Mouse (Mus musculus): Measurements from ENCODE around the gene Herc3. TPM values are rescaled to one million over a fixed set of nuclear protein-coding genes. Genes with fewer than 3 reads are reported as not detected.
"Not testable (repeated sequence)": the region's sequence is repeated elsewhere in the genome, so short reads cannot be mapped to it uniquely, and the experiment has no call there.

Herc3 gene
- 43.7 and 44.3 TPM in 2 replicates for polyA plus RNA-seq (2012; rRNA removed)

DNA sequence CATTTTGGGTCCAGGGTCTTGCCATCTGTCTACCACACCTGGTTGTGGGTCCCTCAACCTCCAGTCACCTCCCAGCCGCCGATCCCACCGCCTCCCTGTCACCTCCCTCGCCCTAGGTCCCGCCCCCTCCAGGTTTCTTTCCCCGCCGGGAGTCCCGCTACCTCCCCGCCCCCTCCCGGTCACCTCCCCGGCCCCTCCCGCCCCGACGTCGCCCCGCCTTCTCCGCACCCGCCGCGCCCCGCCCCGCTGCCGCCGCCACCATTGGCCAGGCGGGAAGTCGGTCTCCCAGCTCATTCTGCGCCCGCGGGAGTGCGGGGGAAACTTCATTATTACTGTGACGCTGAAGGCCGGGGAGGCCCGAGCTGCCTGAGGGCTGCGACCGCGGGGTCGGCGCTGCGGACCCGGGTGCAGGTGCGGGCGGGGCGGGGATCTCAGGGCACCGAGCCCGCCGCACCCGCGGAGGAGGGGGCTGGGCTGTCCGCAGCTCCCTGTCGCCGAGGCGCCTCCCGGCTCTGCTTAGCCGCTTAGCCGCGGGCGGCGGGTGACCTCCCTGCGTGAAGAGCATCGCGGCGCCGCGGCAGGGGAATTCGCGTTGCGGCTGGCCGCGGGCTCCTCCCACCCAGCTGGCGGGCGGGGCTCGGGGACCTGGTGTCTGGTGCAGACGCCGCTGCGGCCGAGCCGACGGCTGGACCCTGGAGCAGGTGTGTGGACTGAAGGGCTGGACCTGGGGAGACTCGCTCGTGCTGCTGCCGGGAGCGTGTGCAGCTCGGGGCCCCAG is at the start of gene Herc3:
Gene Herc3, plus strand, starts transcription at position 234 of the 778 bp plus-strand sequence.
- peak; percentile 85 for DNase-seq (ENCODE audit: low read depth)
- TF ChIP-seq CTCF (IDR thresholded peaks at IDR 0.05; ENCODE audit: borderline replicate concordance, extremely low read depth, insufficient read depth, insufficient read length) (no peak), POLR2A (IDR thresholded peaks at IDR 0.05; ENCODE audit: borderline replicate concordance, extremely low read depth, insufficient read depth, insufficient read length, poor library complexity, severe bottlenecking) (peak; percentile 19; the same call in 1 of the 2 replicates)

DNA sequence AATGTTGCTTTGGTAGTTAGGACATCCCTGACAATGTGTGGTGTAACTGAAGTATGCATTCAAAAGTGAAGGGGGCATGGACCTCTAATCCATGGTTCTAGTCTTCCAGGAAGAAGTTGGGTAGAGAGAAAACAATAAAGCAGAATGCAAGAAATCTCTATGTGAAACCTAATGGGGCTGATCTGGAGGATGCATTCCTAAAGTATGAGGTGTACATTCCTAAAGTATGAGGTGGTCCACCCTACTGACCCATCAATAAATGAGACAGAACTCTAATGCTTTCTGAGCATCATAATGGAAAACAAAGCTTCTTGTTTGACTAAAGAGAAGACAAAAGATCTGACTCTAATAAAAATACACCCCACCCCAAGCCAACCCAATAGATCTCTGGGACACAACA is 29.9 kb upstream of the Herc3 start:
- no peak for TF ChIP-seq POLR2A (IDR thresholded peaks at IDR 0.05; ENCODE audit: borderline replicate concordance, extremely low read depth, insufficient read depth, insufficient read length, poor library complexity, severe bottlenecking)
- no peak for TF ChIP-seq CTCF (IDR thresholded peaks at IDR 0.05; ENCODE audit: borderline replicate concordance, extremely low read depth, insufficient read depth, insufficient read length)

DNA sequence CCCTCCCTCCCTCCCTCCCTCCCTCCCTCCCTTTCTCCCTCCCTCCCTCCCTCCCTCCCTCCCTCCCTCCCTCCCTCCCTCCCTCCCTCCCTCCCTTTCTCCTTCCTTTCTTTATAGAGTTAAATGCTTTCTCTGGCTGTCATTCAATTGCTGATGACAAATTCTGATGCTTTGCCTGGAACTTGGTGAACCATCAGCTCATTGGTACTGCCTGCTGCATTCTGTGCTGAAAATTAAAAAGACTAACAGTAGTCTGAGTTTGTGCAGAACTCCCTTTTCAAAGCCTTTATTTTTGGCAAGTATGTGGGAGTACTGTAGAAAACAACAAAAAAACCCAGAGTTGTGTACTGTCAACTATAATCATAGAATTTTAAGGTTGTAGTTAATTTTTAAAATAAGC is 16.9 kb upstream of the Herc3 start:
- TF ChIP-seq POLR2A (IDR thresholded peaks at IDR 0.05; ENCODE audit: borderline replicate concordance, extremely low read depth, insufficient read depth, insufficient read length, poor library complexity, severe bottlenecking) (no peak), CTCF (IDR thresholded peaks at IDR 0.05; ENCODE audit: borderline replicate concordance, extremely low read depth, insufficient read depth, insufficient read length) (no peak)
- no peak for DNase-seq (ENCODE audit: low read depth)

More for the DNA sequence above, 29.9 kb upstream of the Herc3 start:
- DNase-seq (ENCODE audit: low read depth), result no peak

DNA sequence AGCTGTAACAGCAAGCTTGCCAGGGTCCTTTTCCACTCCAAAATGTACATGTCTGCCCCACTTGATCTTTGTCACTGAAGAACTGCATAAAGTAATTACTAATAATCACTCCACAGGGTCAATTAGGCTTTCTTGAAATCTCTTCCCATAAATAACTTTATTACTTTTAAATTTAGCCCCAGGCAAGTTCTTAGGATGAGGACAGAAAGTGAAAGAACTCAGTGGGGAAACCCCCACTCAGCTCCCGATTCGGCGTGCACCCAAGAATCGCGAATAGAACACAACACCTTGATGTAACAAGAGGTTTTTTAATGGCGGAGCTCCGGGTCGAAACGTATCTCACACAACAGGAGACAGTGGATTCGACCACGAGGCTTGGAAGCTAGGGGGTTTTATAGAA is 14.2 kb upstream of the Herc3 start:
- not testable (repeated sequence) for DNase-seq (ENCODE audit: low read depth)

DNA sequence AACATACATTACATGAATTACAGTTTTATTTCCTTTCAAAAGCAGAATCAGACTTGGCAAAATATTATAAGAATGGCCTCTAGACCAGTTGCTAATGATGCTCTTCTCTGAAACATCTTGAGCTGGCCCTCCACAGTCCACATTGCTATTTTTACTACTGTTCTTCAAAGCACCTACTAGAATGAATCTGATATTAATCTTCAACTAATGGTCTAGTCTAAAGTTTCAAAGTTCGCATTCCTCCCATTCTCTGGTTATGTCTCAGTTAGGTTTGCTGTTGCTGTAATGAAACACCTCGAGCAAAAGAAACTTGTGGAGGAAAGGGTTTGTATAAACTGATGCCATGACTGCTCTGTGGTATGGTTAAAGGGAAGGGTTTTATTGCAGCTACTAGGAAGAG is 5.6 kb upstream of the Herc3 start:
- no peak for DNase-seq (ENCODE audit: low read depth)
- TF ChIP-seq POLR2A (IDR thresholded peaks at IDR 0.05; ENCODE audit: borderline replicate concordance, extremely low read depth, insufficient read depth, insufficient read length, poor library complexity, severe bottlenecking), result no peak
- no peak for TF ChIP-seq CTCF (IDR thresholded peaks at IDR 0.05; ENCODE audit: borderline replicate concordance, extremely low read depth, insufficient read depth, insufficient read length)

DNA sequence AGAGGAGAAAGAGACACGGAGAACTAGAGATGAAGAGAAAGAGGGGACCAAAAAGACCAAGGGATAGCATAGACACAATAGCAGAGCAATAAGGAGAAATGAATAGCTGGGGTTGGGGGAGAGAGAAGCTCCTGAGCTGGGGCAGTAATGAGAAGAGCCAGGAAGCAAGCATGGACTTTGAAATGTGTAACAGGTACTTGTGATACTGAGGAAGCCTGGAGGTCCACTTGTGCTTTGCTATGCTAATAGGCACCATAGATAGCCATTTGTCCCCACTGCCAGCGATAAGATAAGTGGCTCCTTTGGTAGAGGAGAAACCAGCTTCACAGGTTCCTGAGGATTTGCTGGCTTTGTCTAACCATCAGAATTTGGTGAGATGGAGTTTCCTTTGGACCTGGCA is 5.2 kb upstream of the Herc3 start:
- no peak for DNase-seq (ENCODE audit: low read depth)
- TF ChIP-seq POLR2A (IDR thresholded peaks at IDR 0.05; ENCODE audit: borderline replicate concordance, extremely low read depth, insufficient read depth, insufficient read length, poor library complexity, severe bottlenecking), result no peak
- TF ChIP-seq CTCF (IDR thresholded peaks at IDR 0.05; ENCODE audit: borderline replicate concordance, extremely low read depth, insufficient read depth, insufficient read length), result no peak

DNA sequence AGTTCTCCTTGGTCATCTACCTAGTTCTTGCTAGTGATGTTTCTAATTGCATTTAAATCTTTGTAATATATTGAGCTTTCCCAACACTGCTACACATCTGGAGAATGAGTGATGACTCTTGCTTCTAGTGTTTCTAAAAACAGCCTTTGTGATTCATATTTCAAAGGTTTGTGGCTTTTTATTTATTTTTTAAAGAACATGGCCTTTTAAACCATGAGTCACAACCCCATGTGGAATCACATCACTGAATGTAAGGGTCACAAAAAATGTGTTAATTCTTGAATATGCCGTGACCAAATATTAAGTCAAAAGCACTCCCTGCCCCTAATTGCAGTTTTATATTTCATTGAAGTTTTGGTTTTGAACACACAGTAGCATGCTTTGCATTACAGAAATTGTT is 2.7 kb upstream of the Herc3 start:
- DNase-seq (ENCODE audit: low read depth), result no peak
- TF ChIP-seq POLR2A (IDR thresholded peaks at IDR 0.05; ENCODE audit: borderline replicate concordance, extremely low read depth, insufficient read depth, insufficient read length, poor library complexity, severe bottlenecking), result no peak

DNA sequence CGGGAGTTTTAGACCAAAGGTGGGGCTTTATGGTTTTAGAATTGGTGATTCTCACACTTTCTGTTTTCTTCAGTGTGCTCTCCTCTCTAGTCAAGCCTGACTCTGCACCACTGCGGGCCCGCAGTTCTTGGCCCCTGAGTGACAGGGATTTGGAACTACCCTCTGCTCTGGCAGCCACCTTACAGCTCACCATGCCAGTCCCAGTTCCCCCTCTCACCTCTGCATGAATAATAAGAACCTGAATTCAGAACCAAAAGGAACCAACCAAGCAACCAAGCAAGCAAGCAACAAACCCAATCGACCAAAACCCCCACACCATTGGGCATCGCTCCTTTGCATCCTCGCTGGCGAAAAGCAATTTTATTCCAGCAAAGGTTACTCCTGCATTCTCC is 429 bp upstream of the Herc3 start:
- no peak for DNase-seq (ENCODE audit: low read depth)
- no peak for TF ChIP-seq CTCF (IDR thresholded peaks at IDR 0.05; ENCODE audit: borderline replicate concordance, extremely low read depth, insufficient read depth, insufficient read length)
- no peak for TF ChIP-seq POLR2A (IDR thresholded peaks at IDR 0.05; ENCODE audit: borderline replicate concordance, extremely low read depth, insufficient read depth, insufficient read length, poor library complexity, severe bottlenecking)

DNA sequence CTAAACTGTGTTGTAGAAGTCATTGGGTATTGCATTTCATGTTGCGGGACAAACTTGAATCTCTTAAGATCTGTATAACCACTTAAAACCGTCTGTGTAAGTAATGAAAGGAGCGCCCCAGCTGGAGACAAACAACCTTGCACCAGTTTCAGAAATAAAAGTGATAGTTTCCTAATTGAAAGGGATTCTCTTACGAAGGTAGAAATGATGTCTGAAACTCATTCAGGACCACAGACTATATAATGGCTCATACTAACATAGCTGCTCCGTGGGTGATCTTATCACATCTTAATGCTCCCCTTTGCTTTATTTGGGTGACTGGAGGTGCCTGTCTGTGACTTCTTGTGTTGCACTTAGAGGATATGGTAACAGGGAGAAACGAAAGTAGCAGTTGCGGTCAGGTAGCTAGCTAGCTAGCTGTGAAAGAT is 1.3 kb downstream of the Herc3 start:
- DNase-seq (ENCODE audit: low read depth), result peak; percentile 73
- TF ChIP-seq POLR2A (IDR thresholded peaks at IDR 0.05; ENCODE audit: borderline replicate concordance, extremely low read depth, insufficient read depth, insufficient read length, poor library complexity, severe bottlenecking) (no peak), CTCF (IDR thresholded peaks at IDR 0.05; ENCODE audit: borderline replicate concordance, extremely low read depth, insufficient read depth, insufficient read length) (no peak)

DNA sequence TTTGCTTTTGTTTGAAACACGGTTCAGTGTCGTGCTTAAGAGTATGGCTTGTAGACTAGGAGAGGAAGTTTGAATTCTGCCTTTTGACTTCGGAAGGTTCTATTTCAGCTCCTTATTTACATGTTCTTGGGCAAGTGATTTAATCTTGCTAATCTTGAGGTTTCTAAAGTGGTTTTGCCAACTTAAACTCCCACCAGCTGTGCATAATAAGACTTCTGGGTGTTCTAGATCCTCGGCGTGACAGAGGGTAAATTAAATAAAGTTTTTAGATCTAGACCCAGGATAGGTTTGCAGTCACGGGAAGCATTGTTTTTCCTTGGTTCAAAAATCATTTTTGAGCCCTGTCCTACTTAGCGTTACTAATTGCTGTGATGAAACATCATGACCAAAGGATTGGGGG is 3.2 kb downstream of the Herc3 start:
- no peak for DNase-seq (ENCODE audit: low read depth)
- TF ChIP-seq CTCF (IDR thresholded peaks at IDR 0.05; ENCODE audit: borderline replicate concordance, extremely low read depth, insufficient read depth, insufficient read length) (no peak), POLR2A (IDR thresholded peaks at IDR 0.05; ENCODE audit: borderline replicate concordance, extremely low read depth, insufficient read depth, insufficient read length, poor library complexity, severe bottlenecking) (no peak)

DNA sequence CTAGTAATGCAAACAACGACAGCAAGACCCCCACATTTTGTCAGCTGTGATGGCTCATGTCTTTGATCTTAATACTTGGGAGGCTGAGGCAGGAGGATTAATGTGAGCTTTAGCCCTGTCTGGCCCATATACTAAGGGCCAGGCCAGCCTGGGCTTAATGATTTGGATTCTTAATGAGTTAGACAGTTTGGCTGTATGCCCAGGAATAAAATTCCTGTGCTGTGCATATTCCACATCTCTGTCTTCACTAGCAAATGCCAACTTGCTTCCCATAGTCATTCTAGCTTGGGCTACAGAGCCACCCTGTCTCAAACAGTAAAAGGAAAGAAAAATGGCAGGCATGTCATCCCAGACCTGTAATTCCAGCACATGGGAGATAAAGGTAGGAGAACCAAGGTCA is 4.3 kb downstream of the Herc3 start:
- TF ChIP-seq CTCF (IDR thresholded peaks at IDR 0.05; ENCODE audit: borderline replicate concordance, extremely low read depth, insufficient read depth, insufficient read length) (no peak), POLR2A (IDR thresholded peaks at IDR 0.05; ENCODE audit: borderline replicate concordance, extremely low read depth, insufficient read depth, insufficient read length, poor library complexity, severe bottlenecking) (no peak)
- DNase-seq (ENCODE audit: low read depth), result no peak

DNA sequence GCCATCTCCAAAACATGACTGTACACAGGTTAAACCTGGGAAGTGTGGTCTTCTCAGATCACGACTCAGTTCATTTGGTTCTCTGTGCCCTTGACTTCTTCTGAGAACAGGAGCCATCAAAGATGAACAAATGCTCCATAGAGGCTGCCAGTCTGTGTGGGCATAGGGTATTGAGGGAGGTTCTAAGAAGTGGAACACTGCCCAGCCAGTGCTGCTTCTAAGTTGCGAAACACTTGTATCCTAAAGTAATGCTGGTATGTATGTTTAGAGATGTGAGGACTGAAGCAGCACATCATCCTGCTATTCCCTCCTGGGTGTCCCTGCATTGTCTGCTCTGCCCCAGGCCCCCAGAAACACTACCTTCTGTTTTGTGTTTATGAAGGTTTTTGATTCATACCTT is 5.2 kb downstream of the Herc3 start:
- TF ChIP-seq POLR2A (IDR thresholded peaks at IDR 0.05; ENCODE audit: borderline replicate concordance, extremely low read depth, insufficient read depth, insufficient read length, poor library complexity, severe bottlenecking) (no peak), CTCF (IDR thresholded peaks at IDR 0.05; ENCODE audit: borderline replicate concordance, extremely low read depth, insufficient read depth, insufficient read length) (no peak)
- DNase-seq (ENCODE audit: low read depth), result no peak

Data from brain, embryonic 14.5 days (tissue).